Mouse (Mus musculus) forebrain, embryonic 16.5 days (tissue): ENCODE measurements at regions not wholly inside any gene's neighbourhood (a gene's known extent, or its start where the extent isn't known, plus 50 kb on each side); places are given as distances from the start of the nearest gene placed in this dataset.

ENCODE experiments used
- ATAC-seq: fragments of 200-750 bp; cut with Nextera tagmentation; 2 replicates; pipeline ENCODE4 v1.8.0; 2017; ENCODE audit warnings: mild to moderate bottlenecking, moderate library complexity
- H3K27ac ChIP-seq: fragments of 300-500 bp; sonication (generic); 2 replicates; pipeline ENCODE4 v1.5.1; 2014; ENCODE audit warnings: low read length, control low read depth
- H3K27me3 ChIP-seq: fragments of 300-500 bp; sonication (generic); replicated peaks from 2 replicates; pipeline ENCODE4 v1.6.1; 2014; ENCODE audit warnings: low read length; ENCODE audit not compliant: control insufficient read depth, insufficient read depth
- H3K36me3 ChIP-seq: fragments of 300-500 bp; sonication (generic); 2 replicates; pipeline ENCODE4 v1.6.1; 2014; ENCODE audit not compliant: control insufficient read depth, insufficient read depth
- H3K4me1 ChIP-seq: fragments of 300-500 bp; sonication (generic); replicated peaks from 2 replicates; pipeline ENCODE4 v1.6.1; 2014; ENCODE audit warnings: low read length; ENCODE audit not compliant: control insufficient read depth, insufficient read depth
- H3K4me2 ChIP-seq: fragments of 300-500 bp; sonication (generic); 2 replicates; pipeline ENCODE4 v1.6.1; 2014; ENCODE audit warnings: mild to moderate bottlenecking, low read length, control low read depth
- H3K4me3 ChIP-seq: fragments of 300-500 bp; sonication (generic); replicated peaks from 2 replicates; pipeline ENCODE4 v1.5.1; 2014; ENCODE audit warnings: mild to moderate bottlenecking, low read length, control low read depth
- H3K9ac ChIP-seq: fragments of 300-500 bp; sonication (generic); replicated peaks from 2 replicates; pipeline ENCODE4 v1.6.1; 2014; ENCODE audit warnings: low read depth, low read length, control low read depth
- H3K9me3 ChIP-seq: fragments of 300-500 bp; sonication (generic); 2 replicates; pipeline ENCODE4 v1.6.1; 2016; ENCODE audit warnings: low read length; ENCODE audit not compliant: control insufficient read depth
- WGBS: fragments of 180-500 bp; shearing (Covaris S2); extraction: QIAGEN DNeasy Blood & Tissue Kit; methylation state at CpG from one replicate; pipeline ENCODE4 v1.1.7; 2014; 5-methylcytosine and 5-hydroxymethylcytosine counted together

DNA sequence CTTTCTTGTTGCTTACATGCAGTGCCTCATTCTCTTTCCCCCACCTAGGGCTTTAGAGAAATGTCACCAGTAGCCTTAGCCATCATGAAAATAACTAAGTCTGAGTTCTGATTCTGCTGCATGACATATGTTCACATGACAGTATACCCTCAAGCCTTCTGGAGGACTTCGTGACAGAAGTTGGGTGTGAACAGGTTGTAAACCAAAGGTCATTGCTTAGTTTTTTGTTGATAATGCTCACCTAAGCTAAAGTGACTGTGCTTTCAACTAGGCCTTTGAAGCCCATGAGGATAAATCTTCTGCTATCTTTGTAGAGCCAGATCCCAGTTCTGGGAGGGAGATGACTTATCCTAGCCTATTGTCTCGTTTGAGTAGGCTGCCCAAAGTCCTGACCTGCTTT, 118.1 kb upstream of the Mamld1 start:
- Histone ChIP-seq H3K4me3 (no peak overlapping the region), H3K9ac (no peak overlapping the region), H3K27me3 (no peaks in the 10 kb centered on the region), H3K27ac (no peak overlapping the region), H3K36me3 (no peaks in the 10 kb centered on the region), H3K4me1 (no peaks in the 10 kb centered on the region), H3K4me2 (no peak overlapping the region), H3K9me3 (no peaks in the 10 kb centered on the region)
- WGBS: 63% methylated on average over 2 of the region's 2 CpGs
- ATAC-seq: no peak

DNA sequence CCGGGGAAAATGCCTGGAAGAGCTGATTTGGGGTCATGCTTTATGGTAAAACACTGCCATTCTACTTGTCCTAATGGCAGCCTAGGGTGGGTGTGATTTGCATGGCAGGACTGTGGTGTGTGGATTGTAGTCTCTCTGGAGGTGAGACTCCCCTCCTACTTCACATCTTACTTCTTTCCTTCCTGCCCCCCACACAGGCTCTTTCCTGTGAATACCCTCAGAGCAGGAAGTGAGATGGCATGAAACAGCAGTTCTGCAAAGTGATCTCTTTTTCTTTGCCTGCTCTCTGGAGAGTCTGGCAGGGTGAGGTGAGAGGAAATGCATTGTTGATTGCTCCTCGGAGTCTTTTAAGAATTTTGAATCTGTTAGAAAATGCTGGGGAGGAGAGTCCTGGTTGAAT, 104.7 kb upstream of the Mamld1 start:
- no peaks in the 10 kb centered on the region for H3K27me3 ChIP-seq
- no peak overlapping the region for H3K27ac ChIP-seq
- H3K36me3 ChIP-seq: no peaks in the 10 kb centered on the region
- ATAC-seq: no peak
- no peaks in the 10 kb centered on the region for H3K9me3 ChIP-seq
- no peak overlapping the region for H3K4me2 ChIP-seq
- H3K9ac ChIP-seq: no peak overlapping the region
- WGBS: 42% methylated on average over 2 of the region's 2 CpGs
- H3K4me1 ChIP-seq: no peaks in the 10 kb centered on the region
- no peak overlapping the region for H3K4me3 ChIP-seq

DNA sequence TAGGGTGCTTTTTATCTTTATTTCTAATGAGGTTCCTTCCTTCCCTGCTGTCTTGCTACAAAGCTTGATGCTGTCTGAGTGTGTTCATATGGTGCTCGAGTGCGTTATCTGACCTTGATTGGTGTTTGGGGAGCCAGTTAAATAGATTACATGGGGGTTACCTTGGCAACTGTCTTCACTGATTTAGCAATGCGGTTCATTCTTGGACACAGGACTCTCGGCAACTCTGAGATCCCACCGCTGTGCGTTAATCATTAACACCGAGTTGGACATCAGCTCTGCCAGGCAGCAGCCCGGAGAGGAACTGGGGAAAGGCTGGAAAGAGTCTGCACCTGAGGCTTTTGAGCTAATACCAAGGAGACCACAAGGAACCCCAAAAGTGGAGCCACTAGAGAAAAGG, 104.0 kb upstream of the Mamld1 start:
- ATAC-seq: no peak
- Histone ChIP-seq H3K27me3 (no peaks in the 10 kb centered on the region), H3K9ac (no peak overlapping the region), H3K4me3 (no peak overlapping the region), H3K9me3 (no peaks in the 10 kb centered on the region), H3K36me3 (no peaks in the 10 kb centered on the region), H3K4me1 (no peaks in the 10 kb centered on the region), H3K4me2 (no peak overlapping the region), H3K27ac (no peak overlapping the region)
- 27% methylated on average over 8 of the region's 8 CpGs for WGBS

DNA sequence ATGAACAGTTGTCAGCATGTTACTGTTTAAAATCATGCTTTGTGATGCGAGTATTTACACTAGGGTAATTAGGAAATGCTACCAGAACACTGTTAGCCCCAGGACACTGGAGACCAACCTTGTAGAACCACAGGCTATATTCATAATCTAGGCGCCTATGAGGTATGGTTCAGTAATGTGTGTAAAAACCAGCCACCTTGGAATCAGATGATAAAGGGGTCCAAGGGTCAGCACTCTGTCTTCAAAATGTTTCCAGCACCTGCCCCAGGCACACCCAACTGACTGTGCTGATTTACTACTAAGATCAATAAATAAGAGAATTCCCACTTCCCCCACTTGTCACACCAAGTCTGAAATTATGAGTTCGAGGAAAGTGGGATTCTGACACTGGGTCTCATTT, 100.8 kb upstream of the Mamld1 start:
- no peak for ATAC-seq
- Histone ChIP-seq H3K4me1 (no peaks in the 10 kb centered on the region), H3K27ac (no peak overlapping the region), H3K27me3 (no peaks in the 10 kb centered on the region), H3K9me3 (no peaks in the 10 kb centered on the region), H3K9ac (no peak overlapping the region), H3K36me3 (no peaks in the 10 kb centered on the region), H3K4me2 (no peak overlapping the region), H3K4me3 (no peak overlapping the region)
- 77% methylated on average over 3 of the region's 3 CpGs for WGBS

DNA sequence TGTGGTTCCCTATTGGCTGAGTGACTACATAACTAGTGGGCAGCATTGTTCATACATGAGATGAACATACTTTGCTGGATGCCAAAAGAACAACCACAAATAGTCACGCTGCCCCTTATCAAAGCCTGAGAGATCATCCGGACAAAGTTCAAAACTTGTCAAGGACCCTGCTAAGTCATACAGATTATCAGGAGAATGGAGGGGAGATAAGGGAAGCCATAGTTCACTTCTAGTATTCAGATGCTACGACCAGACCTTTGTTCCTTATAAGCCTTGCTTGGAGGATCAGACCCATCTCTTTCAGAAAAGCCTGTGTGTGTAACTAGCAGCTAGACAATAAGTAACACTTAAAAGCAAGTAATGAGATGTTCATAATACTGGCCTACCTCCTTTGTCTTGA, 97.0 kb upstream of the Mamld1 start:
- no peak overlapping the region for H3K4me3 ChIP-seq
- H3K9me3 ChIP-seq: no peaks in the 10 kb centered on the region
- no peak overlapping the region for H3K27ac ChIP-seq
- no peaks in the 10 kb centered on the region for H3K27me3 ChIP-seq
- no peaks in the 10 kb centered on the region for H3K36me3 ChIP-seq
- 88% methylated on average over 3 of the region's 3 CpGs for WGBS
- no peak for ATAC-seq
- H3K4me2 ChIP-seq: no peak overlapping the region
- no peaks in the 10 kb centered on the region for H3K4me1 ChIP-seq
- H3K9ac ChIP-seq: no peak overlapping the region
